Mouse (Mus musculus): ENCODE results near the gene 1810009A15Rik.
"Not testable (repeated sequence)": the region's sequence is repeated elsewhere in the genome, so short reads cannot be mapped to it uniquely, and the experiment has no call there.

The 1810009A15Rik gene

DNA sequence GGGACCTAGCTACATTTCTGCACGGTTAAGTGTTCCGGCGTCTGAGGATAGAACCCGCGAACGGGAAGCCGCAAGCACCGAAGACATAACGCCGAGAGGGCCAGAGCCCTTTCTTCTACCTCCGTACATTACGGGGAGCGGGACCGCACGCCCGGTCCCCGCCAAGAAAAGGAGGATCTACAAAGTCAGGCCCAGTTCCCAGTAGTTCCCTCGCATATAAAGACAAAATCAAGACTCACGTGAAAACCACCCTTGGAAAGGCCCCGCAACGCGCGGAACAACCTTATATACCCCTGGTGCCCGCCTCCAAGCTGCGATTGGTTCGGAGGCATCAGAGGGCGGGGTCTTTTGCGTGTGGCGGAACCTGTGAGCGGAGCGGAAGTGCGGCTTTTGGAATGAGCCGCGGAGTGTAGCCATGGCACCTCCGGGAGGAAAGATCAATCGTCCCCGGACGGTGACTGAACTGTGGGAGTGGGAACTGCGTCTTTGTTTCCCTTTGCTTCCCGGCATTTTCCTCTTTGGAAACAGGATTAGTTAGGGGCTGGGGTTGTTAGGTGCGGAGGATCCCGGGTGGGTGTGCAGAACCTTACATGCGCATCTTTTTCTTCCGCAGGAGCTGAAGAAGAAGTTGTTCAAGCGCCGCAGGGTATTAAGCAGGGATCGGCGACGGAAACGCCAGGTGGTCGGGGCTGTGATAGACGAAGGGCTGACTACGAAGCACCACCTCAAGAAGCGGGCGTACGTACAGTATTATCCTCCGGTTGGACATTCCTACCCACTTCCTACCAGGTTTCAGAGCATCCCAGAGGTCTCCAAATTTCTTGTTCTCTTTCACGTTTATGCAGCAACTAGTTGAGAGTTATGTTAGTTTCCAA lies at the start of gene 1810009A15Rik, which contains the start of gene Gm49416:
Gene 1810009A15Rik, plus strand, starts transcription at position 343 of the 875 bp plus-strand sequence.
Gene Gm49416, plus strand, starts transcription at position 416 of the 875 bp plus-strand sequence.
- peak; percentile 96 for DNase-seq (ENCODE audit: low spot score)

DNA sequence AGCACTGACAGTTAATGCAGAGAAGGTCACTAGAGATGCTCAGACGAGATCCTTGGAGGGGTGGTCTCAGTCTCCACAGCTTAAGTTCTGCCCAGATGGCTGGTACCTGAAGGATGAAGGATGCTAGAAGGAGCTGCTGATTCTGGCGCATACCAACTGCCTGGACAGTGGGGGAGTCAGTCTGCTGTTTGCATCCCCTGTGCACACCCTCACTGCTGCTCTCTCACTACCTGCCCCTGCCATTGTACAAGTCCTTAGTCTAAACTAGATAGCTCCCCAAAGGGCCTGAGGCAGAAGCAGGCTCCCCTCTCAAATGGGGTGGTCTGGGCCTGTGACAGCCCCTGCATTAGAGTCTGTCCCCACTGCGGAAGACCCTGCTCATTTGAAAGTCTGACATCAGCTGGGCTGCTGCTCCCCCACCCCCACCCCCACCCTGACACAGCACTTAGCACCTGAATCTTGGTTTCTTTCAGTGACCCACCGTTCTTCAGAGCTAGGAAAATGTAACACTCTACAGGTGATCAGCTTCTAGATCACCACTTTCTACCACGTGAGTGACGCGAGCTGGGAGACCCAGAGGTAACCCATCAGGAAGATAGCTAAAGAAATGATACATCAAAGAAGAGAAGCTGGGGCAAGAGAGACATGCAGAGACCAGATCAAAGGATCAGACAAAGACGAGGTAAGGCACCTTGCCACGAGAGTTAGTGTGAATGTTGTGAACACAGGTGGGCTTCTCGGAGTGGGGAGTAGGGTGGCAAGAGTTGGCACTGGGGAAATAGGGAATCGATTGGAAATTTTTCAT lies 49.3 kb upstream of the 1810009A15Rik start, which contains the start of gene Gng3:
Gene Gng3, minus strand, starts transcription at position 92 of the 805 bp plus-strand sequence.
- no peak for DNase-seq (ENCODE audit: low spot score)

DNA sequence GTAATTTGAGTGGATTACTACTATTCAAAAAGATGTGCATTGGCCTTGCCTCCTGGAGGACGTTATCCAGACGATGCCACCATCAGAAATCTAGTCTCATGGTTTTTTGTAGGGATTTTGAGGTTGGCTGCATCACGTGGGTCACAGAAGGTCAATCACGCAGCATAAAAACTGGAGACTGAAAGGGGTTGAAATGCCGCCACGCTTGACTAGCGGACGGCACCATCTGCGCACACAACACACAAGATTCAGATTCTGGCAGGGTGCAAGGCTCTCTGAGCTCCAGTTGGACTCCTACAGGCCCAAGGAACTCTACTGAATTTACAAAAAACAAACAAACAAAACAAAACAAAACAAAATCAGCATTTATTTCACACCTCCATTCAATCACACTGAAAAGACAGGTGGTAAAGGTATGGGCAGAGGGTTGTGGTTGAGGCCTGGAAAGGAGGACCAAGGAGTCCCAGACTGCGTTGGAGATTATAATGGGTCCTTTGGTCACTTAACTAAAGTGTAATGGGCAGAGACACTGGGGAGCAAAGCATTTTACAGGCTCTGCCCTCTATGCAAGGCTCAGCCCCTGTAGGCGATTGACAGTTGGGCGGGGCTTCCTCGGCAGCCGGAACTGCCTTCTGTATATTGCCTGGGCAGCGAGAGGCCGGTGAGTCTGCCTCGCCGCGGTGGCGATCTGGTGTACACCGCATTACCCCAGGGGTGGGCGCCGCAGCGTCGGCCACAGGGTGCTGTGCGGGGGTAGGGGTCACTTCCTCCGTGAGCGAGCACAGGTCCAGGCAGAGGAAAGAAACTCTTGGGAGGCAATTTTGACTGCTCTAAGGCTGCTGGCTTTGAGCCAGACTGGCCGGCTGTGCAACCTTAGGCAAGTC lies 48.5 kb upstream of the 1810009A15Rik start:
- peak; percentile 75 for DNase-seq (ENCODE audit: low spot score)

- no peak for DNase-seq (ENCODE audit: low spot score)
Observed at GRCm38 (mm10) chr19:8841012-8841411, 47.6 kb upstream of the 1810009A15Rik start.

DNA sequence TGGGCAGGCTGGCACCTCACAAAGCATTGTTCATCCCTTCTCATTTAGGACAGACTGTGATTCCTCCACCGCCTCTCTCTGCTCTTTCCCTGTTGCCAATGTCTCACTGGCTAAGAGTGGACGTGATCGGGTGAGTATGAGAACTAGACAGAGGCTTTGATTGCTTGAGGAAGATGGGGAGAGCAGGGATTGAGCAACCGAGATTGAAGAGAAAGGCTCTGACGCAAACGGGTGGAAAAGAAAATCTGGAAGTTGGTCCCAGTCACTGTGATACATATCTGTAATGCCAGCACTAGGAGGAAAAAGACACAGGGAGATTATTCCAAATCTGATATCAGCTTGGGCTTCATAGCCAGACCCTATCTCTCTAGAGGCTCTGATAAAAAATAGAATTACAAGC lies 45.7 kb upstream of the 1810009A15Rik start:
- DNase-seq (ENCODE audit: low spot score) = no peak

GRCm38 (mm10) chr19:8844371-8845129 lies 44.1 kb upstream of the 1810009A15Rik start:
- peak; percentile 60 for DNase-seq (ENCODE audit: low spot score)

- DNase-seq (ENCODE audit: low spot score) = no peak
Observed at GRCm38 (mm10) chr19:8848356-8848755, 40.3 kb upstream of the 1810009A15Rik start.

GRCm38 (mm10) chr19:8850402-8850901 lies 38.2 kb upstream of the 1810009A15Rik start, which contains the start of gene Lrrn4cl:
Lrrn4cl (plus strand) TSS chr19:8850768.
- peak; percentile 77 for DNase-seq (ENCODE audit: low spot score)

DNA sequence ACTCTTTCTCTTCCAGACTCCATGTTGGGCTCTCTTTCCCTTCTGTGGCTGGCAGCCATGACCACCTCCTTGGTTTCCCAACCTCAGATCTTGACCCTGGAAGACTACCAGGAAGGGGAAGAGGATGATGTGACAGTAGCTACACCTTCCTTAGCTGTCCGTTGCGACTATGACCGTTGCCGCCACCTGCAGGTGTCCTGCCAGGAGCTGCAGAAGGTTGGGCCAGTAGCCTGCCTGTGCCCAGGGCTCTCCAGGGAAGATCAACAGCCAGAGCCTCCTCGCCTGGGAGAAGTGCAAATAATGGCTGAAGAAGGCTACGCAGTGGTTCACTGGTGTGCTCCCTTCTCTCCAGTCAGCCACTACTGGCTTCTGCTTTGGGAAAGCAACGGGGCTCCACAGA lies 37.0 kb upstream of the 1810009A15Rik start:
- no peak for DNase-seq (ENCODE audit: low spot score)

GRCm38 (mm10) chr19:8852236-8852928 lies 36.3 kb upstream of the 1810009A15Rik start:
- DNase-seq (ENCODE audit: low spot score) = no peak

DNA sequence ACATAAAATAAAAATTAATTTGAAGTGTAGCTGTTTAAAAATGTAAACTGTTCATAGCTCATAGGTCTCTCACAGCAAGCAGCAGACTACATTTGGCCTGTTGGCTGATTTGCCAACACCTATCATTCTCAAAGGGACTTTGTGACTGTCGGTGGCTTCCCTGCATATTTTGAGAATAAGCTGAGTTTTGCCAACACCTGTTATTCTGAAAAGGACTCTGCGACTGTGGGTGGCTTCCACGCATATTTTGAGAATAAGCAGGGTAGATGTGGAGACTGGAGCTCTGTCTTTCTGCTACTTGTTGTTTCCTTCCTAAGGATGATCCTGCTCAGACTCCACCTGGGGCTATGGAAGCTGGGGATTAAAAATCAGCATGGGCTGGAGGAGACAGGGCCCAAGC lies 35.5 kb upstream of the 1810009A15Rik start:
- DNase-seq (ENCODE audit: low spot score) = no peak

DNA sequence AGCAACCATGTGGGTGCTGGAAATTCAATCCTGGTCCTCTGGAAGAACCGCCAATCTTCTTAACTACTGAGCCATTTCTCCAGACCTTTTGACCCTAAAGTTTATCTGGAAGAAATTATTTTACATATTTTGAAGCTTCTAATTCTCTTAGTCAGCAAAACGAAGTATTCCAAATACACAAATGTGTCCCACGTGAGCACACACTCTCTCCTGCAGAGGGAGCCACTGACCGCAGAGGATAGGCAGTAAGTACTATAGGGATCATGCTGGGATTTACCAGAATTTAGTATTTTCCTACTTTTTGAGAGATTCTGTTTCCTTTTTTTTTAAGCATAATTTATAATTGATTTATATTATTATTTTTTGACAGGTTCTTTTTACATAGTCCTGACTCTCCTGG lies 31.0 kb upstream of the 1810009A15Rik start:
- no peak for DNase-seq (ENCODE audit: low spot score)

DNA sequence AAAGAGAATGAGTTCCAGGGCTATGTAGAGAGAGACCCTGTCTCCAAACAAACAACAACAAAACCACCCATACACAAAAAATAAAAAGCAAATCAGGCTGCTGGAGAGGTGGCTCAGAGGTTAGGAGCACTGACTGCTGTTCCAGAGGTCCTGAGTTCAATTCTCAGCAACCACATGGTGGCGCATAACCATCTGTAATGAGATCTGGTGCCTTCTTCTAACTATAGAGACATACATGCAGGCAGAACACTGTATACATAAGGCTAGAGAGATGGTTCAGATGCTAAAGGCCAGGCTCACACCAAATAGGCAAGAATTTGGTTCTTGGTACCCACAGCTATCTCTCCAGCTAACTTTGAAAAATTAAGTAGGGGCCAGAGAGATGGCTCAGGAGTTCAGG lies 29.6 kb upstream of the 1810009A15Rik start:
- DNase-seq (ENCODE audit: low spot score) = no peak

DNA sequence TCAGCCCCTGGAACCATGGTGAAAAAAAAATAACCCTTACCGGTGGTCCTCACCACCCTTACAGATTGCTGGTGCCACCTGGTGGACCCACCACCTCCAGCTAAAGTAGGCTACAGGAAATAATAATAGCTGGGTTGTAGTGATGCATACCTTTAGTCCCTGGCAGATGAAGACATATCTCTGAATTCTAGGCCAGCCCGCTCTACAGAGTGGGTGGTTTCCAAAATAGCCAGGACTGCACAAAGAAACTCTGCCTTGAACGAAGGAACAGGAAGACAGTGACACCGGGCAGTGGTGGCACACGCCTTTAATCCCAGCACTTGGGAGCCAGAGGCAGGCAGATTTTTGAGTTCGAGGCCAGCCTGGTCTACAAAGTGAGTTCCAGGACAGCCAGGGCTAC lies 24.4 kb upstream of the 1810009A15Rik start:
- DNase-seq (ENCODE audit: low spot score) = no peak

DNA sequence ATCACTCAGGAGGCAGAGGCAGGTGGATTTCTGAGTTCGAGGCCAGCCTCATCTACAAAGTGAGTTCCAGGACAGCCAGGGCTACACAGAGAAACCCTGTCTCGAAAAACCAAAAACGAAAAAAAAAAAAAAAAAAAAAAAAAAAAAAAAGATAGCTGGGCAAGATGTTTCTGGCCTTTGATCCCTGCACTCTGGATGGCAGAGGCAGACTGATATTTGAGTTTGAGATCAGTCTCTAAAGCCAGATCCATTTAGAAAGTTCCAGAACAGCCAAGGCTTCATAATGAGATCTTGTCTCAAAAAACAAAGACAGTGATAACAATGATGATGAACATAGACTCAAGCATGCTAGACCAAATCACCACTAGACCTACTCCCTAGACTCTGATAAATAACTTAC lies 18.3 kb upstream of the 1810009A15Rik start:
- not testable (repeated sequence) for DNase-seq (ENCODE audit: low spot score)

GRCm38 (mm10) chr19:8870838-8871237 lies 17.8 kb upstream of the 1810009A15Rik start:
- DNase-seq (ENCODE audit: low spot score) = no peak

DNA sequence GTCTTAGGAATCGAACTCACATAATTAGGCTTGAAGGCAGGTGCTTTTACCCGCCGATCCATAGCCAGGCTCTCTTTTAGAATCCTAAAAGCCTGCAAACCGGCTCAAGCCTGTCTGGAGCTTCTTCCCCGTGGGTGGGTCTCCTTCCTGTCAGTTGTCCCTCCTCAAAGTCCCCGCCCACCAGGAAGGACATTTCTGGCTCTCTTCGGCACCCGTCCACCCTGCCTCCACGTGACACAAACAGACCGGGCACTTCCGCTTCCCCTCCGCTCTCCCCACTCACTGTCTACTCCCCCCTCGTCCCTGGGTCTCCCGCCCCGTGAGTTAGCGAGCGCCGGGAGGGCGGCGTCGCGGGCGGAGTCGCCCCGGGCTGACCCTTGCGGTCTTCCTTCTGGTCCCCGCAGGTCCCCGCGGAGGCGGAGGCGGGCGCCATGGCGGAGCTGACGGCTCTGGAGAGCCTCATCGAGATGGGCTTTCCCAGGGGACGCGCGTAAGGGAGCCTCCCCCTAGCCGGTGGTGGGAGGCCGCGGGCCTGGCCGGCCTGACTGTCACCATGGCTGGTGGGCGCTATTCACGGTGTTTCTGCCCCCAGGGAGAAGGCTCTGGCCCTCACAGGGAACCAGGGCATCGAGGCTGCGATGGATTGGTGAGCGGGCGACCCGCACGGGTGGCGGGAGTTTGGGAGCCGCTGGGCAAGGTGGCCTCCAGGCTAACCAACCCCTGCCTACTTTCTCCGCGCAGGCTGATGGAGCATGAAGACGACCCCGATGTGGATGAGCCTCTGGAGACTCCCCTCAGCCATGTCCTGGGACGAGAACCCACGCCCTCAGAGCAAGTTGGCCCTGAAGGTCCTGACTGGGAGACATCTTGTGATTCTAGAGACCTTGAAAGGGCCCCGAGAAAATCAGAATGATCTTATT lies 17.1 kb upstream of the 1810009A15Rik start, which contains the start of gene Ubxn1:
Gene Ubxn1, plus strand, starts transcription at position 230 of the 920 bp plus-strand sequence.
- DNase-seq (ENCODE audit: low spot score) = peak; percentile 99

DNA sequence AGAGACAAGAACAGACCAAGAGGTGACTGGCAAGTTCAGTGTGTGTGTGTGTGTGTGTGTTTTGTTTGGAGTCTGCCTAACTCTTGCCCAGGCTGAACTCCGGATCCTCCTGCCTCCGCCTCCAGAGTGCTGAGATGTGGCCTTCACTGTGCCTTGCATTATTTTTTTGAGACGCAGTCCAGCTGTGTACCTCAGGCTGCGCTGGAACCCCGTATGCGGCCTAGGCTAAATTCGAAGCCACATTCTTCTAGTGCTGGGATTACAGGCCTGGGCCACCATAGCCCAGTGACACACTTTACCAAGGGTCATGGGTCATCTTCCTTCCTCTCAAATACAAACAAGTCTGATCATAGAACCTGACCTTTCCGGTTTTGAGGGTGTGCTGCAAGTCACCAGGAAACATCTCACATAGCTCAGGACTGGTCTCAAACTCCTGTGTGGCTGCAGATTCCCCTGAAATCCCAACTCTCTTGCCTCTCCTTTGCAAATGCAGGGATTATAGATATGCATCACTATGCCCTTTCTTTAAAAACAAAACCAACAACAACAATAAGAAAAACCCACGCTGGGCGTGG lies 16.3 kb upstream of the 1810009A15Rik start:
- peak; percentile 68 for DNase-seq (ENCODE audit: low spot score)

Measured in yolk sac, embryonic 10.5 days (tissue).